Mouse (Mus musculus): ENCODE measurements around the gene a. TPM values are rescaled to one million over a fixed set of nuclear protein-coding genes. Genes with fewer than 3 reads are reported as not detected.
A peak's percentile ranks its signal among the peaks of the same experiment; 100 is the strongest.

a gene
- polyA plus RNA-seq, 1 experiment from 2014 or later, result not detected

DNA sequence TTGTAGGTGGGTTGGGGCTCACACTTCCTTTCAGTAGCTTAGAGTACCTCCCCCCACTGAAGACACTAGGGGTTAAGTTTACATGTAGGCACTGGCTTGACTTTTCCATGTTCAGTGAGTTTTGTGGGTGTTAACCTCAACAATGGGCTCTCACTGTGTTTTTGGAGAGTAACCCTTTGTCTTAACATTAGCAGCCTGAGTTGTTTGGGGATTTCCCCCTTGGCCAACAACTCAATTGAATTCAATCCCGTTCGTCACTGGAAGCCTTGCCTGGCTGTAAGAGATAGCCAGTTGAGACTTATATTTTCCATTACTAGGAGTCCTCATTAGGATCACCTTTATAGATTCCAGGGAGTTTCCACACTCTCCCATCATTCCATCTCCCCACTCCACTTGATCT is 45.3 kb downstream of the a start:
- ChIA-PET POLR2A (interaction anchor here (1.1 kb wide), 1 partner anchor 8 kb away, joined by 4 read pairs; no protein-coding TSS in a partner anchor), CTCF (interaction anchor here (1.0 to 1.7 kb wide), 3 partner anchors 10 to 12 kb away, joined by 3 to 4 read pairs (median 4); no protein-coding TSS in a partner anchor)
- in situ Hi-C loops (cut with MboI; ENCODE audit: low pct_unique_long_range_greater_than_20kb), result no loop called here
- DNase-seq (ENCODE audit: low read depth, low spot score), result no peak
- ATAC-seq, result no peak
- no peak for TF ChIP-seq CTCF (IDR thresholded peaks at IDR 0.05)
- no peaks in the 10 kb centered on the region for H3K27me3 ChIP-seq

DNA sequence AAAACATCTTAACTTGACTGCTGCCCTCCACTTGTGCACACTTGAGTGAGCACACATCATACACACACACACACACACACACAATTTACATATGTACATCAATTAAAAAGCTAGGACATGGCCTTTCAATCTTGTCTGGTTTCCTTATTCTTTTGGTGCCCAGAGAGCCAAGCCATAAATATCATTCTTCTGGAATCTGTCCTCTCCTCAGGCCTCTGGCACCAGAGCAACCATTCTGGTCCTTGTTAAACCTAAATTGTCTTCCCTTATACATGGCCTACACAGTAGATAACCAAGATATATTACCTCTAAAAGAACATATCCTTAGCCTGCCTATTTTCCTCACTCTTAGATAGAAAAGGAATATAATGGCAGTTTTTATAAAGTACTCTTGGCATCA is 56.9 kb downstream of the a start:
- ATAC-seq, result no peak
- ChIA-PET CTCF (interaction anchor here (1.0 to 3.6 kb wide), 3 partner anchors 11 to 135 kb away, joined by 3 to 12 read pairs (median 4); no protein-coding TSS in a partner anchor), POLR2A (no interaction called here)
- DNase-seq (ENCODE audit: low read depth, low spot score), result no peak
- no peaks in the 10 kb centered on the region for H3K27me3 ChIP-seq
- TF ChIP-seq CTCF (IDR thresholded peaks at IDR 0.05), result no peak
- in situ Hi-C loops (cut with MboI; ENCODE audit: low pct_unique_long_range_greater_than_20kb), result no loop called here

DNA sequence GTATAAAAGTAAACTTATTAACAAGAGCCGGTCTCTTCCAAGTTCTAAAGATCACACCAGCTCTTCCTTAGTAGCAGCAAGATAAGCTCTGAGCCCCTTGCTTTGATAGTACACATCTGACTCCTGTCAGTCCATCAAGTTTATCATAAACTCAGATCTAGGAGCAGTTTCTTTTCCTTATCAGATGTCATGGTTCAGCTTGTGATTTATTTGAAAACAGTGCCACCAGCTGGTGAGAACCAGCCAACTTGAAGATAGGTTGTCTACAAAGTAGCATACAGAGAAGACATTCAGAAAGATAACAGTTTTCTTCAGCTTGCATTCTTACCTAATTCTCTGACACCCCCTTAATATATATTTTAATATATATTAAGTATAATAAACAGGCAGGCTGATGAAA is 64.2 kb downstream of the a start:
- peak; percentile 15 for DNase-seq (ENCODE audit: low read depth, low spot score)
- ChIA-PET POLR2A (interaction anchor here (0.7 to 1.0 kb wide), 2 partner anchors 61 to 145 kb away, joined by 3 to 4 read pairs; no protein-coding TSS in a partner anchor), CTCF (interaction anchor here (0.8 to 2.5 kb wide), 8 partner anchors 9 to 153 kb away, joined by 3 to 21 read pairs (median 4); no protein-coding TSS in a partner anchor)
- H3K27me3 ChIP-seq, result no peaks in the 10 kb centered on the region
- in situ Hi-C loops (cut with MboI; ENCODE audit: low pct_unique_long_range_greater_than_20kb), result loop anchor here (5.0 to 10.0 kb wide), 2 partner anchors 89 to 148 kb away; no protein-coding TSS in a partner anchor
- no peak for ATAC-seq
- peak; percentile 57 for TF ChIP-seq CTCF (IDR thresholded peaks at IDR 0.05)

DNA sequence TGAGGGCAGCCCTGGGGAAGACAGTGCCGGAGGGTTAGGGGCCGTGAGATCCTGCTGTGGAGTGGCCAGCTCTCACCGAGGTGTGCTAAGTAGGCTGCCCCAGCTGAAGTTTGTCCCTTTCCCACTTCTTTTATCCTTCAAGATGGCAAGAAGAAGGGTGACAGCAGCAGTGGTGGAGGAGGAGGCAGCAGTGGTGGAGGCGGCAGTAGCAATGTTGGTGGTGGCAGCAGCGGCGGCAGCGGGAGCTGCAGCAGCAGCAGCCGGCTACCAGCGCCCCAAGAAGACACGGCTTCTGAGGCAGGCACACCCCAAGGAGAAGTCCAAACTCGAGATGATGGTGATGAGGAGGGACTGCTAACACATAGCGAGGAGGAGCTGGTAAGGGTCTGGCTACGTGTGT is 72.5 kb downstream of the a start:
- DNase-seq (ENCODE audit: low read depth, low spot score) (no peak), ATAC-seq (no peak)
- CTCF ChIA-PET, result interaction anchor here (0.8 to 1.4 kb wide), 5 partner anchors 9 to 151 kb away, joined by 3 to 4 read pairs (median 4); no protein-coding TSS in a partner anchor
- in situ Hi-C loops (cut with MboI; ENCODE audit: low pct_unique_long_range_greater_than_20kb), result no loop called here
- H3K27me3 ChIP-seq, result no peaks in the 10 kb centered on the region
- TF ChIP-seq CTCF (IDR thresholded peaks at IDR 0.05), result no peak
- POLR2A ChIA-PET, result interaction anchor here (0.7 kb wide), 1 partner anchor 79 kb away, joined by 9 read pairs; no protein-coding TSS in a partner anchor

DNA sequence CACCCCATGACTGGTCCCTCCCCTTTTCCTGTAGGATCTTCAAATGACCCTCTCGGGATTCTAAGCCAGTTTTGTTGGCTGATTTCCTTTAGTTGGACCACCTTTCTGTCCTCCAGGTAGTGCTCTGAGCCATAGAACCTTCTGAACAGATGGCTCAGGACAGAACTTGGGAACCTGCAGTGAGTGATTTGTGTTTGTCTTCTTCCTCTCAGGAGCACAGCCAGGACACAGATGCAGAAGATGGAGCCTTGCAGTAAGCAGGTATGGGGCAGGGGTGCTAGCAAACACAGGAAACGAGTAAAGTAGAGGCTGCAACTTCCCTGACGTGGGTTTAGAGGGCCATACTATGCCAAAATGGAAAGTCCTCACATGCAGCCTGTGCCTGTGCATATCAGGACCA is 74.5 kb downstream of the a start:
- POLR2A ChIA-PET, result no interaction called here
- DNase-seq (ENCODE audit: low read depth, low spot score), result no peak
- ATAC-seq, result no peak
- in situ Hi-C loops (cut with MboI; ENCODE audit: low pct_unique_long_range_greater_than_20kb), result no loop called here
- no peaks in the 10 kb centered on the region for H3K27me3 ChIP-seq
- TF ChIP-seq CTCF (IDR thresholded peaks at IDR 0.05), result no peak
- CTCF ChIA-PET, result no interaction called here

DNA sequence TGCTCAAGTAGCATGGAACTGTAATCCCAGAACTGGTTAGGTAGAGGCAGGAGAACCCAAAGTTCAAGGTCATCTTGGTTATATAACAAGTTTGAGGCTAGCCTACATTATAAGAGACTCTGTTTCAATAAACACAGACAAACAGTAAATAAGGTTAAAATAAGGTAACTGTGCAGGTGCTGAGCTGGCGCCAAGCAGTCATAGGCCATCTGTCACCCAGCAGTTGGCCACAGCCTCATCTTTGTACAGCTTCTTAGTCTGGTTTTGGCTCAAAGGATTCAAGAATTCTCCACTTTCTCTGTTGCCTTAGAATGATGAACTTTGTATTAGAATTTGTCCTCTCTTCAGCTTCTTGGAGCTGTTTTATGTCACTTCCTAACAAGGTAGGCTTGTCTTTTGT is 76.9 kb downstream of the a start:
- ChIA-PET POLR2A (interaction anchor here (0.9 kb wide), 1 partner anchor 78 kb away, joined by 3 read pairs; the partner anchor contains the start of gene Raly), CTCF (interaction anchor here (1.1 to 1.3 kb wide), 2 partner anchors 10 to 14 kb away, joined by 3 to 5 read pairs; no protein-coding TSS in a partner anchor)
- no peaks in the 10 kb centered on the region for H3K27me3 ChIP-seq
- ATAC-seq (no peak), DNase-seq (ENCODE audit: low read depth, low spot score) (no peak)
- TF ChIP-seq CTCF (IDR thresholded peaks at IDR 0.05), result no peak
- in situ Hi-C loops (cut with MboI; ENCODE audit: low pct_unique_long_range_greater_than_20kb), result no loop called here

DNA sequence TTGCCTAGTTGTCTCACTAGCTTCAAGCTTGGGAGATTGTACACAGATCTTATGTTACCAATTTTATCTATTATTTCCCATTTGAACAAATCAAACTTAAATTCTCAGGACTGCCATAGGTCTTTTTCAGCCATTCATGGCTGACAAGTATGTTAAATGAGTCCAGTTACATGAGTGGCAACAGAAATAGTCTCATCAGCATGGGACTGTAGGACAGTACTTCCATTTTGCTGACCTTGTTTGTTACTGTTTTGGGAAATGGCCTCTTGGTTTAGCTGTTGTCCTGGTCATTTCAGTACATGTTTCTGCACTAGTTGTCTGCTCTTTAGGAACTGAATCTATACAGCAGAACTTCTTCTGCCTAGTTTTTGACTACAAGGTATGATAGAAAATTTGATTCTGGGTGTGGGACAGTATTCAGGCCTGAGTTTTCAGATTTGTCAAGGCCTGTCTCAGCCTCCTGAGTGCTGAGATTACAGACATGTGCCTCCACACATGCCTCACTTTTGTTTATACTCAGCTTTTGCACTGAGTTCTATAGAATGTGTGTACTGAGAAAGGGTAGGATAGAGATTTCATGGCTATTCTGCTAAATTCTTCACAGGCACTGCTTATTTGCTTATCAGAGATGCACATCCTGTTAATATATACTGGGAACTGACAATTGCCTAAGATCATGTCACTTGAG is 78.9 kb downstream of the a start:
- POLR2A ChIA-PET, result no interaction called here
- H3K27me3 ChIP-seq, result no peaks in the 10 kb centered on the region
- in situ Hi-C loops (cut with MboI; ENCODE audit: low pct_unique_long_range_greater_than_20kb), result no loop called here
- no peak for TF ChIP-seq CTCF (IDR thresholded peaks at IDR 0.05)
- CTCF ChIA-PET, result interaction anchor here (1.0 kb wide), 1 partner anchor 24 kb away, joined by 4 read pairs; no protein-coding TSS in a partner anchor
- no peak for ATAC-seq
- no peak for DNase-seq (ENCODE audit: low read depth, low spot score)

DNA sequence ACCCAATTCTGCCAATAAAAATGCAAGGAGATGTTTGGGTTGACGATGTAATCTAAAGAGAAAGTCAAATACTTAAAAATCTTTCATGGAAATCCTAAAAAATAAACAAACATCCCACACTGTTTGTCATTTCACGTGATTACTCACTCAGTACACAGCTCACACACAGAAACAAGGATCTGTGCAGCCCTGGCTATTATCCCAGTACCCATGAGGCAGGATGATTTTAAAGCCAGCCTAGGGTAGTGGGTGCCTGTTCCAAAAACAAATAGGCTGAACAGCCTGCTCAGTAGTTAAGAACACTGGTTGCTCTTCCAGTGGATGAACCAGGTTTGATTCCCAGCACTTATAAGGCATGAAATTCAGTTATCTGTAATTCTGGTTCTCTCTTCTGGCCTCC is 85.4 kb downstream of the a start:
- ATAC-seq (no peak), DNase-seq (ENCODE audit: low read depth, low spot score) (no peak)
- CTCF ChIA-PET, result interaction anchor here (1.2 to 1.4 kb wide), 2 partner anchors 9 to 13 kb away, joined by 3 to 4 read pairs; no protein-coding TSS in a partner anchor
- in situ Hi-C loops (cut with MboI; ENCODE audit: low pct_unique_long_range_greater_than_20kb), result no loop called here
- no peaks in the 10 kb centered on the region for H3K27me3 ChIP-seq
- TF ChIP-seq CTCF (IDR thresholded peaks at IDR 0.05), result no peak
- POLR2A ChIA-PET, result interaction anchor here (0.6 kb wide), 1 partner anchor 87 kb away, joined by 6 read pairs; no protein-coding TSS in a partner anchor

DNA sequence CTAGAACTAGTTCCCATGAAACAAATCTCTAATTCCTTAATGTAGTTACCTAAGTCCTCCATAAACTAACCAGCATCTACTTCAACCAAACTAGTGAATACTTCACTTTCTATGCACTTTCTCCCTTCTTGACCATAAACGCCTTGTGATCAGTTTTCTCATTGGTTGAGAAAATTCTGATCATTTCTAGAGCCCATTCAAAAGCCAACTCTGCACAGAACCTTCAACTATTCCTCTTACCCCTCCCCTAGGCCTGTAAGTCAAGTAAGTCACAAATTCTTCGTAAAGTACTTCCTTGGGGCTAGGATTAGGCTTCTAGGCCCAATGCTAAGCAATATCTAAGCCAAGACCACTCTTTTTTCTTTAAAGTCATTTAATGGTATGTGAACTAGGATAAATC is 100.4 kb downstream of the a start:
- in situ Hi-C loops (cut with MboI; ENCODE audit: low pct_unique_long_range_greater_than_20kb), result no loop called here
- no peak for TF ChIP-seq CTCF (IDR thresholded peaks at IDR 0.05)
- ATAC-seq (no peak), DNase-seq (ENCODE audit: low read depth, low spot score) (no peak)
- POLR2A ChIA-PET, result interaction anchor here (0.9 kb wide), 1 partner anchor 32 kb away, joined by 3 read pairs; no protein-coding TSS in a partner anchor
- CTCF ChIA-PET, result no interaction called here
- H3K27me3 ChIP-seq, result no peaks in the 10 kb centered on the region

DNA sequence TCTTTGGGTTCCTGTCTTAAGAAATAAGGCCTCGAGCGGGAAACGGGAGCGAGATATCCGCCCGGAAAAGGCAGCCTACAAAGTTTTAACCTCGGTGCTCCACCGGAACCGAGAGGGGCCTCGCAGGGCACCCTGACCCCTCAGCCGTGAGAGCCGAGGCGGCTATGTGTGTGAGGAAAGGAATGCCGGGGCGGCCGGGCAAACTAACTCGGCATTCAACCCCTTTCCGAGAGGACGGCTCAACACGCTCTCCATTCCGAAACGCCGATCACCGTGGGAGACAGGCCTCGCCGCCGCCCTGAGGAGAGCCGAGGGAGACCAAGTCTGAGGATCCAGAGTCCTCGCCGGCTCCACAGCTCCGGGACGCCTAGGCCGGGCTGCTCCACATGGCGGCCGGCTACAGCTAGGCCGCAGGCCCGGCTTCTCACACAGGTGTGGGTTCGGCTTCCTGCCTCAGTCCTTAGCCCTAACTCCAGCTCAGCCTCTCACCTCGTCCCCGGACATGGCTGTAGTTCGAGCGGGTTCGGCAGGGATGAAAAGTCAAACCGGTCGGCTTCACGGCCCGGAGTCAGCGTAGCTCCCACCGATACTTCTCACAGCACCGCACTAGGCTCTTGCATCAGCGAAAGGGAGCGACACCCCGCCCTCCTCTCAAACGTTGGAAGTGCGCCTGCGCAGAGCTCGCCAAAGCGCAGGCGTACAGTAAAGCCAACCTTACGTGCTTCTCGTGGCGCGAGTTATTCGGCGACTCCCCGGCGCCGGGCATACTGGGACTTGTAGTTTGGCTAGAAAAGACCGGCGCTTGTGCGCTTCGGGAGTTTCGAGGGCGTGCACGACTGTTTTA is 101.2 kb downstream of the a start, which contains the start of gene Eif2s2:
Eif2s2 (minus strand) TSS at position 735 of the 844 bp plus-strand sequence.
- no peak for TF ChIP-seq CTCF (IDR thresholded peaks at IDR 0.05)
- ChIA-PET POLR2A (interaction anchor here (0.5 kb wide), 1 partner anchor 151 kb away, joined by 4 read pairs; no protein-coding TSS in a partner anchor), CTCF (interaction anchor here (1.7 kb wide), 1 partner anchor 241 kb away, joined by 3 read pairs; the partner anchor contains the start of gene Itch)
- in situ Hi-C loops (cut with MboI; ENCODE audit: low pct_unique_long_range_greater_than_20kb), result no loop called here
- H3K27me3 ChIP-seq, result peaks cover 5% of the 10 kb centered on the region
- peak; percentile 81 for DNase-seq (ENCODE audit: low read depth, low spot score)
- peak; percentile 88 for ATAC-seq

Data from Patski (cell line).